Mouse (Mus musculus) liver, adult 2 months (tissue): Measurements from ENCODE around the gene Ccdc30. TPM values are rescaled to one million over a fixed set of nuclear protein-coding genes. Genes with fewer than 3 reads are reported as not detected.
A peak's percentile ranks its signal among the peaks of the same experiment; 100 is the strongest.

ENCODE experiments used
- DNase-seq: peaks from one replicate; pipeline ENCODE4 v3.0.0-alpha.2; 2011; ENCODE audit warnings: low read depth, low spot score; ENCODE audit errors: extremely low read depth
- H3K27ac ChIP-seq: fragments of 200-500 bp; replicated peaks from 2 replicates; pipeline ENCODE4 v1.5.1; 2012; ENCODE audit warnings: low read depth, mild to moderate bottlenecking, control low read depth, inconsistent platforms, low read length; ENCODE audit not compliant: insufficient read depth
- H3K27me3 ChIP-seq: fragments of 200-500 bp; 2 replicates; pipeline ENCODE4 v1.6.1; 2012; ENCODE audit warnings: mild to moderate bottlenecking, moderate library complexity, low read length, inconsistent platforms; ENCODE audit not compliant: control insufficient read depth, insufficient read depth
- H3K36me3 ChIP-seq: fragments of 200-500 bp; 2 replicates; pipeline ENCODE4 v1.6.1; 2012; ENCODE audit warnings: low read length, inconsistent platforms; ENCODE audit not compliant: control insufficient read depth, insufficient read depth
- H3K4me1 ChIP-seq: fragments of 200-500 bp; 2 replicates; pipeline ENCODE4 v1.6.1; 2011; ENCODE audit warnings: low read length; ENCODE audit not compliant: control insufficient read depth, insufficient read depth
- H3K4me3 ChIP-seq: fragments of 200-500 bp; 2 replicates; pipeline ENCODE4 v1.5.1; 2011; ENCODE audit warnings: low read depth, mild to moderate bottlenecking, control low read depth, low read length, moderate library complexity; ENCODE audit not compliant: insufficient read depth
- H3K79me2 ChIP-seq: fragments of 200-500 bp; 2 replicates; pipeline ENCODE4 v1.6.1; 2012; ENCODE audit warnings: inconsistent platforms, mild to moderate bottlenecking, low read length, moderate library complexity; ENCODE audit not compliant: control insufficient read depth, insufficient read depth
- H3K9ac ChIP-seq: fragments of 200-500 bp; 2 replicates; pipeline ENCODE4 v1.6.1; 2012; ENCODE audit warnings: low read depth, mild to moderate bottlenecking, control low read depth, inconsistent platforms, low read length
- CTCF ChIP-seq: fragments of 200-500 bp; IDR thresholded peaks from 2 replicates; pipeline ENCODE4 v1.5.1; 2011; ENCODE audit warnings: low read depth, low read length, control low read depth
- POLR2A ChIP-seq: fragments of 200-500 bp; IDR thresholded peaks from 2 replicates; pipeline ENCODE4 v1.6.1; 2011; ENCODE audit warnings: low read length, control low read depth; ENCODE audit not compliant: insufficient read depth; ENCODE audit errors: extremely low read depth
- WGBS: fragments of 180-500 bp; shearing (Covaris S2); methylation state at CpG from one replicate; pipeline ENCODE4 v1.1.7; 2018; 5-methylcytosine and 5-hydroxymethylcytosine counted together
- polyA plus RNA-seq: library from polyadenylated mRNA; depleted of rRNA; stranded (reverse); fragments of >200 nt; gene quantifications from 2 replicates; pipeline ENCODE4 v1.2.3, GENCODE M21; 2012; rRNA removed
- total RNA-seq: library from RNA; depleted of rRNA; stranded (reverse); fragments of >200 nt; gene quantifications from 2 replicates; pipeline ENCODE4 v1.2.3, GENCODE M21; 2014; rRNA removed

The Ccdc30 gene
- total RNA-seq (5.4 and 5.9 TPM in 2 replicates), polyA plus RNA-seq (1.8 and 3.0 TPM in 2 replicates)

- H3K27me3 ChIP-seq, result no peaks in the 10 kb centered on the region
- H3K27ac ChIP-seq, result no peak within 1 kb of the TSS
- H3K4me1 ChIP-seq, result peaks cover 12% of the 10 kb centered on the region; the same call in 1 of the 2 replicates
- DNase-seq, result peak; percentile 70
- peak within 1 kb of the TSS; percentile 35 for H3K9ac ChIP-seq
- peak within 1 kb of the TSS; percentile 71 for H3K4me3 ChIP-seq
- no peaks in the 10 kb centered on the region for H3K79me2 ChIP-seq
- TF ChIP-seq CTCF, result no peak
- TF ChIP-seq POLR2A, result no peak
- peaks cover 5% of the 10 kb centered on the region; the same call in 1 of the 2 replicates for H3K36me3 ChIP-seq
- WGBS, result 1% methylated on average over 49 of the region's 49 CpGs
These were observed at the start of gene Ccdc30 for GRCm38 (mm10) chr4:119415072-119415753. Gene Ccdc30, minus strand, starts transcription at chr4:119415521.

GRCm38 (mm10) chr4:119463756-119464419 is 48.6 kb upstream of the Ccdc30 start:
- H3K36me3 ChIP-seq, result no peaks in the 10 kb centered on the region
- peaks cover 6% of the 10 kb centered on the region for H3K4me1 ChIP-seq
- 88% methylated on average over 13 of the region's 13 CpGs for WGBS
- no peak overlapping the region for H3K27ac ChIP-seq
- H3K27me3 ChIP-seq, result no peaks in the 10 kb centered on the region
- H3K79me2 ChIP-seq, result no peaks in the 10 kb centered on the region
- no peak for DNase-seq
- no peak overlapping the region for H3K4me3 ChIP-seq
- no peak for TF ChIP-seq POLR2A
- no peak for TF ChIP-seq CTCF
- no peak overlapping the region for H3K9ac ChIP-seq

- TF ChIP-seq CTCF (no peak), POLR2A (no peak)
- H3K4me3 ChIP-seq, result no peak overlapping the region
- H3K79me2 ChIP-seq, result no peaks in the 10 kb centered on the region
- no peaks in the 10 kb centered on the region for H3K27me3 ChIP-seq
- 52% methylated on average over 11 of the region's 11 CpGs for WGBS
- peak; percentile 20 for DNase-seq
- no peak overlapping the region for H3K27ac ChIP-seq
- H3K4me1 ChIP-seq, result peaks cover 3% of the 10 kb centered on the region
- no peak overlapping the region for H3K9ac ChIP-seq
- no peaks in the 10 kb centered on the region for H3K36me3 ChIP-seq
These were observed 47.8 kb upstream of the Ccdc30 start for GRCm38 (mm10) chr4:119462858-119463755.

- TF ChIP-seq CTCF (no peak), POLR2A (no peak)
- H3K36me3 ChIP-seq, result no peaks in the 10 kb centered on the region
- WGBS, result 91% methylated on average over 3 of the region's 3 CpGs
- H3K9ac ChIP-seq, result no peak overlapping the region
- DNase-seq, result no peak
- no peaks in the 10 kb centered on the region for H3K27me3 ChIP-seq
- H3K4me3 ChIP-seq, result no peak overlapping the region
- peaks cover under 1% of the 10 kb centered on the region; the same call in 1 of the 2 replicates for H3K4me1 ChIP-seq
- H3K79me2 ChIP-seq, result no peaks in the 10 kb centered on the region
- H3K27ac ChIP-seq, result no peak overlapping the region
These were observed 47.1 kb upstream of the Ccdc30 start for GRCm38 (mm10) chr4:119462457-119462856.

- Histone ChIP-seq H3K4me3 (no peak overlapping the region), H3K79me2 (no peaks in the 10 kb centered on the region), H3K27me3 (no peaks in the 10 kb centered on the region), H3K9ac (no peak overlapping the region), H3K36me3 (no peaks in the 10 kb centered on the region), H3K4me1 (no peaks in the 10 kb centered on the region), H3K27ac (no peak overlapping the region)
- no peak for TF ChIP-seq POLR2A
- TF ChIP-seq CTCF, result no peak
- WGBS, result 76% methylated on average over 8 of the region's 8 CpGs
- no peak for DNase-seq
These were observed 45.4 kb upstream of the Ccdc30 start for GRCm38 (mm10) chr4:119460728-119461141.
